Mouse (Mus musculus) embryonic facial prominence, embryonic 15.5 days (tissue): ENCODE results near the gene Mki67. TPM values are rescaled to one million over a fixed set of nuclear protein-coding genes. Genes with fewer than 3 reads are reported as not detected.
A peak's percentile ranks its signal among the peaks of the same experiment; 100 is the strongest.

Experiments
- ATAC-seq: fragments of 200-750 bp; cut with Nextera tagmentation; 2 replicates; pipeline ENCODE4 v1.8.0; 2017; ENCODE audit warnings: low read depth, moderate TSS enrichment; ENCODE audit not compliant: insufficient number of reproducible peaks, low FRiP score, low TSS enrichment
- H3K27ac ChIP-seq: fragments of 300-500 bp; sonication (generic); replicated peaks from 2 replicates; pipeline ENCODE4 v1.5.1; 2015; ENCODE audit warnings: mild to moderate bottlenecking, inconsistent platforms
- H3K27me3 ChIP-seq: fragments of 300-500 bp; sonication (generic); 2 replicates; pipeline ENCODE4 v1.6.1; 2015; ENCODE audit warnings: inconsistent platforms
- H3K36me3 ChIP-seq: fragments of 300-500 bp; sonication (generic); 2 replicates; pipeline ENCODE4 v1.6.1; 2015; ENCODE audit warnings: mild to moderate bottlenecking, inconsistent platforms
- H3K4me1 ChIP-seq: fragments of 300-500 bp; sonication (generic); 2 replicates; pipeline ENCODE4 v1.6.1; 2015; ENCODE audit warnings: inconsistent platforms
- H3K4me2 ChIP-seq: fragments of 300-500 bp; sonication (generic); replicated peaks from 2 replicates; pipeline ENCODE4 v1.6.1; 2015; ENCODE audit warnings: mild to moderate bottlenecking, inconsistent platforms
- H3K4me3 ChIP-seq: fragments of 300-500 bp; sonication (generic); replicated peaks from 2 replicates; pipeline ENCODE4 v1.5.1; 2015; ENCODE audit warnings: mild to moderate bottlenecking, inconsistent platforms
- H3K9ac ChIP-seq: fragments of 300-500 bp; sonication (generic); 2 replicates; pipeline ENCODE4 v1.6.1; 2015; ENCODE audit warnings: inconsistent platforms
- H3K9me3 ChIP-seq: fragments of 300-500 bp; sonication (generic); replicated peaks from 2 replicates; pipeline ENCODE4 v1.6.1; 2016; ENCODE audit warnings: inconsistent platforms
- WGBS: fragments of 180-500 bp; shearing (Covaris S2); methylation state at CpG from one replicate; pipeline ENCODE4 v1.1.7; 2015; 5-methylcytosine and 5-hydroxymethylcytosine counted together
- polyA plus RNA-seq: library from polyadenylated mRNA; unstranded; fragments of >200 nt; fragmentation: Nextera tagmentation; extraction: Ambion mirVana; gene quantifications from 2 replicates; pipeline ENCODE4 v1.2.1, GENCODE M21; 2015

The Mki67 gene
- polyA plus RNA-seq, 1 experiment from 2014 or later = 29.2 TPM

DNA sequence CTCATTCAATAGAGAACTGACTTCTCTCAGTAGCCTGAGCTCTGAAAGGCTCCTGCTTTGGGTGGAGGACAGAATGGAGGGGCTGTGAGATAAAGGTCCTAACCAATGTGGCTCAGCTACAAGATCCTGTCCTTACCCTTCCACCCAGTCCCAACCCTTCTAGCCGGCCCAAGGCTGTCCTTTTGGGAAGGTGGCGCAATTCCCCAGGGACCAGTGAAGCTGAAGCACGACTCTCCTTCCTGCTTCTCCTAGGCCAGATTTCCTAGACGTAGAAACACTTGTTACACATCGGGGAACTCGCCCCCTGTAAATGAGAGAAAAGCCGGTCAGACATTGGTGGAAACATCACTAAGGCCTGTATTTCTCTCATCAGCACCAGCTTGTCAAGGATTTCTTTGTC lies 52.0 kb downstream of the Mki67 start:
- Histone ChIP-seq H3K4me1 (peaks cover 6% of the 10 kb centered on the region; the same call in 1 of the 2 replicates), H3K36me3 (0 out of 2 replicates have a peak, but pooled peaks cover 6% of the 10 kb centered on the region), H3K9me3 (no peaks in the 10 kb centered on the region), H3K27me3 (no peaks in the 10 kb centered on the region), H3K4me3 (no peak overlapping the region), H3K27ac (no peak overlapping the region), H3K9ac (no peak overlapping the region), H3K4me2 (no peak overlapping the region)
- no peak for ATAC-seq
- WGBS = 75% methylated on average over 7 of the region's 7 CpGs

DNA sequence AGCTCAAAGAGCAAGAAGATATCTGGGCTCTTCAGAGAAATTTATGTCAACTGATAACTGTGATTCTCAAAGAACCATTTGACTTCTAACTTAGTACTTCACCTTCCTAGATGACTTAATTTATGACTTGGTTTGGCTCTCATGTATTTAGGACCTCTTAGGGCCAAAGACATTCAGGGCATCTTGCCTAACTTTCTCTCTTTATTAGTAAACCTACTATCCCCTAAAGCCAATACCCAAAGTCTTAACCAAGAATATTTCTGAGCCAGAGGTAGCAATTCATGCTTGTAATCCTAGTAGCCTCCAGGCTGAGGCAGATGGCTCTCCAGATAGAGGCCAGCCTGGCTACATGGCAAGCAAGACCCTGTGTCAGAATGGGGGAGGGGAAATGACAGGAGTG lies 55.8 kb downstream of the Mki67 start:
- no peak for ATAC-seq
- Histone ChIP-seq H3K27ac (no peak overlapping the region), H3K4me3 (no peak overlapping the region), H3K27me3 (no peaks in the 10 kb centered on the region), H3K36me3 (0 out of 2 replicates have a peak, but pooled peaks cover 6% of the 10 kb centered on the region), H3K9me3 (no peaks in the 10 kb centered on the region), H3K9ac (no peak overlapping the region), H3K4me1 (0 out of 2 replicates have a peak, but pooled peaks cover 2% of the 10 kb centered on the region), H3K4me2 (no peak overlapping the region)

DNA sequence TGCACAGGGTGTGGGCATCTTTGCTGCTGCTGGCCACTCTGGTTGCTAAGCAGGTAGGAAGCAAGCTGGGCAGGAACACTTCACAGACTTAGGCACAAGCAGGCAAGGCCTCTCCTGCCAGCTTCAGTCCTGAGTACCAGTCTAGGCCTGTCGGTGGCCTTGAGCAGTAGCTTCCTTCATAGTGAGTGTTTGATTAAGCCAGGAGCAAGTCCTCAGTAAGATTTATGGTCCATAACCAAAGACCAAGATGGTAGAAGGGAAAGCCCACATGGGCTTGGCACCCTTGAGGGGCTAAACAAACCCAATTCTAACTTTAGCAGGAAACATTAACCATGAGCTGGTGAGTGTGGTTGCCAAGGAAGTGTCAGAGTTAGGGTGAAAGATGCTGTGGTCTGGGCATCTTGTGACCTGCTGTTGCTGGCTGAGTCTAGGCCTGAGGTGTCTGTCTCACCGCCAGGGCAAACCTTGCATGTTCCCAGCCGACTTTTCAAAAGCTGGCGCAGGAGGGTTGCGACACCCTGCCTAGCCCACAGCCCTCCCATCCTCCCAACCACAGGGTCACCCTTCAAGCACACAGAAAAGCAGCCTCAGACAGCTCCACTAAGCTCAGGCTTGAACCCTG lies 56.7 kb downstream of the Mki67 start:
- no peaks in the 10 kb centered on the region for H3K9me3 ChIP-seq
- no peak overlapping the region for H3K9ac ChIP-seq
- no peaks in the 10 kb centered on the region for H3K27me3 ChIP-seq
- no peak overlapping the region for H3K27ac ChIP-seq
- no peak overlapping the region for H3K4me3 ChIP-seq
- no peak for ATAC-seq
- 0 out of 2 replicates have a peak, but pooled peaks cover 6% of the 10 kb centered on the region for H3K4me1 ChIP-seq
- 86% methylated on average over 5 of the region's 5 CpGs for WGBS
- 0 out of 2 replicates have a peak, but pooled peaks cover 6% of the 10 kb centered on the region for H3K36me3 ChIP-seq
- H3K4me2 ChIP-seq = no peak overlapping the region

DNA sequence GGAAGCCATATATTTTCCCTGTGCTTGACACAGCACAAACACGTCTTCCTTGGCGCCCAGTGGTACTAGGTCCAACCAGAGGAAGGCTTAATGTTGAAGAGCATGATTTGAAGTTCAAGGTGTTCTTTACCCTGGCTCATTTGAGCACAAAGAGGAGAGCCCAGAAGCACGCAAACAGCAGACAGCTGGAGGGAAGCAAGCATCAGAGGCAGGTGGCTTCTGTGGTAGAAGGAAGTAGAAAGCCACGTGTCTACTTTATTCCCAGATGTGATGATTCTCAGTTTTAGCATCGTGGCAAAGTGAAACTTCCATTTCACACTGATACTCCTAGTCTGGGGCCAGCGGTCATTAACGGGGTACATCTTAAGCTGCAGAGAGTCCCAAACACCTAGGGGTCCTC lies 58.0 kb downstream of the Mki67 start:
- WGBS = 86% methylated on average over 7 of the region's 7 CpGs
- no peak overlapping the region for H3K9ac ChIP-seq
- H3K9me3 ChIP-seq = no peaks in the 10 kb centered on the region
- H3K27ac ChIP-seq = no peak overlapping the region
- 0 out of 2 replicates have a peak, but pooled peaks cover 6% of the 10 kb centered on the region for H3K4me1 ChIP-seq
- no peak overlapping the region for H3K4me2 ChIP-seq
- 0 out of 2 replicates have a peak, but pooled peaks cover 6% of the 10 kb centered on the region for H3K36me3 ChIP-seq
- H3K4me3 ChIP-seq = no peak overlapping the region
- H3K27me3 ChIP-seq = no peaks in the 10 kb centered on the region
- no peak for ATAC-seq

DNA sequence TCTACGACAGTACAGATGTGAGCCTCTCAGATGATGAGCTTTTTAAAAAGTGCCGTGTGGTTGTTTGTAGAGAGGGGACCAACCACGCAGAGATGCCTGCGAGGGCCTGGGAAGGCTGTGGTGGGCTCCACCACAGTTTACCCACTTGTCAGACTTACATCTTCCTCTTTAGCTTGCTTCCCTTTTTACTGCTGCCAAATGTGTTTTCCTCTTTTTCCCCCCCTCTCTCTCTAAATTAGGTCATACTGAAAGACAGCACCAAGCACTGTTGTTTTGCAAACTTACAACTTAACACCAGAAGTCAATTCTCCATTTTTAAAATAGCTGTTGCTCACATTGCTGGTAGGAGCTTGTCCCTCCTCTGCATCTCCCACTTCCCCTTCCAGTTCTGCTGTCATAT lies 61.0 kb downstream of the Mki67 start:
- Histone ChIP-seq H3K4me3 (no peak overlapping the region), H3K27me3 (no peaks in the 10 kb centered on the region), H3K36me3 (no peaks in the 10 kb centered on the region), H3K27ac (no peak overlapping the region), H3K9me3 (no peaks in the 10 kb centered on the region), H3K4me2 (no peak overlapping the region), H3K4me1 (peaks cover 12% of the 10 kb centered on the region; the same call in 1 of the 2 replicates), H3K9ac (no peak overlapping the region)
- ATAC-seq = no peak
- WGBS = 62% methylated on average over 4 of the region's 4 CpGs

DNA sequence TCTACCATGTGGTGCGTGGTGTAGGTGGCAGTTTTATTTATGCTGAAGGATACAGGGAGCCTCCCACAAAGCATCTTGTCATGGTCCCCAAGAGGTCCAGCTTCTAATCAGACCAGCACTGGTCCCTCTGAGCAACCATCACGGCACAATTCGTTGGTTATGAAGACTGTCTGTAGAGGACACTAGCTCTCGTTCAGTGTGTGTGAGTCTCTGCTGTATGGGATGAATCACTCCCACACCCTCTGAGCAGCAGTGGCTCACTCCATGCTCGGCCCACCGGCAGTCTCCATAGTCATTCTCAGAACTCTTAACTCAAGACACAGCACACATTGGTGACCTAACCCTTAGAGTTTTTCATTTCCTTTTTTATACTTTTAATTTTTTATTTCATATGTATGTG lies 61.9 kb downstream of the Mki67 start:
- Histone ChIP-seq H3K36me3 (no peaks in the 10 kb centered on the region), H3K4me1 (peaks cover 12% of the 10 kb centered on the region; the same call in 1 of the 2 replicates), H3K9me3 (no peaks in the 10 kb centered on the region), H3K9ac (no peak overlapping the region), H3K4me3 (no peak overlapping the region), H3K27ac (no peak overlapping the region), H3K4me2 (no peak overlapping the region), H3K27me3 (no peaks in the 10 kb centered on the region)
- no peak for ATAC-seq
- WGBS = 77% methylated on average over 6 of the region's 6 CpGs

DNA sequence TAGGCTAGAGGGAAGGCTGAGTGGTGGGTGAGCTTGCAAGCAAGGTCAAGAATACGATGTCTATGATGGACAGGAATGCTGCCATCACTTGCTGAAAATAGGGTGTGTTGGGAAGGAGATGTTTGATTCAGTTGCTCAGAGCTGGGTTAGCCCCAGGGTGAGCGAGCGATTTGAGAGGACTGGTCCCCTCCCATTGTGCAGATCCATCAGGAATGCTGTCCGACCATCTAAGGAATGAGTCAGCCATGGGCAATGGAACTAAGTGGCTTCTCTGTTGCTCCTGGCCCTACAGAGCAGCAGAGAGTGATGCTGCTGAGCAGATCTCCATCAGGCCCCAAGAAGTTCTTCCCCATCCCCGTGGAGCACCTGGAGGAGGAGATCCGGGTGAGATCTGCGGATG lies 62.6 kb downstream of the Mki67 start:
- H3K9me3 ChIP-seq = no peaks in the 10 kb centered on the region
- H3K36me3 ChIP-seq = no peaks in the 10 kb centered on the region
- WGBS = 69% methylated on average over 7 of the region's 7 CpGs
- no peak overlapping the region for H3K27ac ChIP-seq
- no peak overlapping the region for H3K4me3 ChIP-seq
- no peaks in the 10 kb centered on the region for H3K27me3 ChIP-seq
- no peak for ATAC-seq
- no peak overlapping the region for H3K4me2 ChIP-seq
- H3K4me1 ChIP-seq = peaks cover 12% of the 10 kb centered on the region; the same call in 1 of the 2 replicates
- H3K9ac ChIP-seq = no peak overlapping the region

DNA sequence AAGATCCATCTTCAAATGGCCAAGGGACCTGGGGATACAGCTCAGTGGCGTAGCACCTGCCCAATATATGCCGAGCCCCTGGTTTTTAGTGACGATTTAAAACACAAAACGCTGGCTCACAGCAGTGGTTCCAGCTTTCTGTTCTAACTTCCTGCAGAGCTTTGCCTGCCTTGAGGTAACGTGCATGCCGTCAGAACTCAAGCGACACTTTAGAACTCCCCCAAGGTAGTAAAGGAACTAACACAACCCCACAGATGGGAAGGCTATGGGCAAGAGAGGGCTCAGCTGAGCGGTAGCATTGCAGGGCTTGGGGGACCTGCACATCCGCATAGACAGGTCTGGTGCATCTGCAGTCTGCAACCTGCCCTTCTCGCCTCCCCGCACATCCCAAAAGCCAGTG lies 63.4 kb downstream of the Mki67 start:
- Histone ChIP-seq H3K9ac (no peak overlapping the region), H3K4me3 (no peak overlapping the region), H3K36me3 (no peaks in the 10 kb centered on the region), H3K9me3 (0 out of 2 replicates have a peak, but pooled peaks cover 5% of the 10 kb centered on the region), H3K27ac (no peak overlapping the region), H3K27me3 (no peaks in the 10 kb centered on the region), H3K4me1 (peaks cover 12% of the 10 kb centered on the region; the same call in 1 of the 2 replicates), H3K4me2 (0 out of 2 replicates have a peak overlapping the region, but pooled peaks have one; percentile 4)
- 59% methylated on average over 11 of the region's 11 CpGs for WGBS
- ATAC-seq = no peak

DNA sequence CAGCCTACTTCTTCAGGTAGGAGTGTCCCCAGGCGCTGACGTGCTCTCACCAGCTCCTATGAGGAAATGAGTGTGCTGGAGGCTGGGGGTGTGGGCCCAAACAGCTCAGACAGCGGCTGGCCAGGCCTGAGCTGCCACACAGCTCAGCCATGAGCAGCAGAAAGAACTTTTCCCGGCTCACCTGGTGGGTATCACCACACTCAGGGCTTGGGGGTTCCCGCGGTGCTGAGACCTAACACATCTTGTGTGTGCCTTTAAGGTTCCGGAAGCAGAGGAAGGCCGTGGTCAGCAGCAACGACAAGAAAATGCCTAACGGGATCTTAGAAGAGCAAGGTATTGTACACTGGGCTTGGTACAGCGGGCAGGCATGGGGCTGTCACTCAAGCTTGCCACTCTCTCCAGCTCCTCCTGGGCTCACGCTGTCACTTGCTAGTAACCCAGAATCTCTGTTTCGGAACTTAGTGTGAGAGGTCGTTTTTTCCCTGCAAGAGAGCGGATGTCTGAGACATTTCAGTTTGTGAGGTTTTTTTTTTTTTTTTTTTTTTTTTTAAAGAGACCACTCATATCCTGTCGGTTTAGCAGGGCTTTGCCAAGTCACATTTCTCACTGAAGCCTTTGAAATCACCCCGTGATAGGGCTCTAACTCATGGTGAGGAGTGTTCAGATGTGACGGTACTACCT lies 64.2 kb downstream of the Mki67 start:
- no peak for ATAC-seq

DNA sequence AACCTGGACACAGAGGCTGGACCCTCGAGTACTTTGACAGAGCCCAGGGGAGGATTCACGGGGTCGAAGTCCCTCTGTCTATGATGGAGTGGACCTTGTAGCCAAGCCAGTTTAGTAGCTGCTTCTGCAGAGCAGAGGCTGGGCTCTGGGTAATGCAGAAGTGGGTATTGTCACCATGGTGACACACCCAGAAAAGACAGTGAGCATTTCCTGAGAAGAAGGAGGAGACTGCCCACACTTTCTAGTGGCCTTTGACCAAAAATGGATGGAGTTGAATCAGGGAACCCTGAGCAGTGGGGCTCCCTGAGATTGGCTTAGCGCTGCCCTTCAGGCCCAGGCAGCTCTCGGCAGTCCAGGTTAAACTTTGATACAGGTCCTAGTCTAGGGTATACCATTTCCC lies 66.1 kb downstream of the Mki67 start:
- Histone ChIP-seq H3K4me3 (no peak overlapping the region), H3K4me2 (no peak overlapping the region), H3K27ac (no peak overlapping the region), H3K27me3 (no peaks in the 10 kb centered on the region), H3K9me3 (0 out of 2 replicates have a peak, but pooled peaks cover 5% of the 10 kb centered on the region), H3K4me1 (peaks cover 10% of the 10 kb centered on the region; the same call in 1 of the 2 replicates), H3K36me3 (no peaks in the 10 kb centered on the region), H3K9ac (no peak overlapping the region)
- no peak for ATAC-seq
- 82% methylated on average over 5 of the region's 5 CpGs for WGBS

More for the DNA sequence above, 64.2 kb downstream of the Mki67 start:
- H3K36me3 ChIP-seq = no peaks in the 10 kb centered on the region
- H3K27ac ChIP-seq = peak overlapping the region; percentile 51; the same call in 1 of the 2 replicates
- WGBS = 46% methylated on average over 18 of the region's 18 CpGs
- peaks cover 12% of the 10 kb centered on the region; the same call in 1 of the 2 replicates for H3K4me1 ChIP-seq
- H3K9me3 ChIP-seq = 0 out of 2 replicates have a peak, but pooled peaks cover 5% of the 10 kb centered on the region
- H3K4me3 ChIP-seq = peak overlapping the region; percentile 19
- H3K4me2 ChIP-seq = peak overlapping the region; percentile 28
- no peak overlapping the region for H3K9ac ChIP-seq
- no peaks in the 10 kb centered on the region for H3K27me3 ChIP-seq

DNA sequence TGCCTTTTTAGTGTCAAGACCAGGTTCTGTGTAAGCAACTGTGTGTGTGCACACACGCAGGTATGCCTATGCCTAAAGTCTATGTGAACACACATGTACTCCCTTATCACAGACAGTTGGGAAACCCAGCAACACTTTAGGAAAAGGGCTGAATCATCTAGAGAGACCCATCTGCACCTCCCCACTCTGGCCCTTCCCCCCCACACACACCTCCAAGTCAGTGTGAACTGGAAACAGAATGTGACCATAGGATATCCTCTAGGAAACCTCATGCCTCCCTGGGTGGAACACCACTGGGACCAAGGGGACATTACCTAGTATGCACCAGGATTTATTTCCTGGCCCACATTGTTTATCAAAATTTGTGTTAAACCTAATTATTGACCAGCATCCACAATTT lies 66.9 kb downstream of the Mki67 start:
- WGBS = 88% methylated on average over 1 of the region's 1 CpGs
- no peak for ATAC-seq
- Histone ChIP-seq H3K27me3 (no peaks in the 10 kb centered on the region), H3K4me3 (no peak overlapping the region), H3K9ac (no peak overlapping the region), H3K9me3 (0 out of 2 replicates have a peak, but pooled peaks cover 5% of the 10 kb centered on the region), H3K36me3 (no peaks in the 10 kb centered on the region), H3K27ac (no peak overlapping the region), H3K4me2 (no peak overlapping the region), H3K4me1 (peaks cover 6% of the 10 kb centered on the region; the same call in 1 of the 2 replicates)
